Comparison of ENCODE assay signal across 24 mouse cellular contexts in the genomic region with DNA sequence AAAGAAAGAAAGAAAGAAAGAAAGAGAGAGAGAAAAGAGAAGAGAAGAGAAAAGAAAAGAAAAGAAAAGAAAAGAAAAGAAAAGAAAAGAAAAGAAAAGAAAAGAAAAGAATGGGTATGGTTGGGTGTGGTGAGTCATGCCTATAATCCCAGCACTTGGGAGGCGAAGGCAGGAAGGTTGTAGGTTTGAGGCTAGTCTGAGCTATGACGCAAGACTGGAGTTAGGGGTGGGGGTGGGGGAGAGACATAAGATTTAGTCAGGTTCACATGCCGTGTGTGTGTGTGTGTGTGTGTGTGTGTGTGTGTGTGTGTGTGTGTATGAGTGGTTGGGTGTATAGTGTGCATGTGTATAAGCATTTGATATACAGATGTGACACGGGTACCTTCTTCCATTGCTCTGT.
A peak's percentile ranks its signal among the peaks of the same experiment; 100 is the strongest.
DNase-seq lines count a peak whose midpoint lies in the region; ATAC-seq lines count a peak whose summit lies in the region.
"Had no signal": no experiment of that assay in that cellular context is flagged by ENCODE, and none has a peak within 500 bp of the region (broad histone marks: within the 10 kb centered on the region; RNA-seq: fewer than 3 reads in every experiment).

No protein-coding gene starts in this region.

- no peaks in the 10 kb centered on the region for H3K27me3 ChIP-seq in neural tube, embryonic 13.5 days
- H3K27me3 ChIP-seq: embryonic facial prominence, embryonic 12.5 days; embryonic facial prominence, embryonic 15.5 days; hindbrain, embryonic 12.5 days had no signal

- H3K27ac ChIP-seq in neural tube, embryonic 13.5 days (replicated peaks), result peak overlapping the region; percentile 29; the same call in 1 of the 2 replicates

- no peak for DNase-seq in neural tube, embryonic 10.5 days (ENCODE audit: extremely low spot score, low spot score)
- DNase-seq in 3T3-L1 (ENCODE audit: low read depth, low spot score) (peak; percentile 40), 416B (ENCODE audit: low read depth) (peak; percentile 69)
- no peak for DNase-seq in left cerebral cortex, postnatal 25 days (ENCODE audit: low spot score in 2 of 2)
- DNase-seq in heart, postnatal 10 days, result no peak
- DNase-seq: adrenal gland, adult 8-10 months; adrenal gland, postnatal 25 days; B cell, adult 2 months; cerebellum, adult 11-12 months; cerebellum, adult 9-10 months; forebrain, postnatal 0 days; gastrocnemius, adult 2 months; gastrocnemius, postnatal 14 days; heart, adult 11 months; heart, postnatal 4 days had no signal

- no peaks in the 10 kb centered on the region for H3K36me3 ChIP-seq in neural tube, embryonic 13.5 days
- H3K36me3 ChIP-seq: embryonic facial prominence, embryonic 12.5 days; embryonic facial prominence, embryonic 15.5 days; hindbrain, embryonic 12.5 days; intestine, embryonic 15.5 days had no signal

- peaks cover 49% of the 10 kb centered on the region for H3K4me1 ChIP-seq in neural tube, embryonic 13.5 days (replicated peaks)

- ATAC-seq in neural tube, embryonic 13.5 days (ENCODE audit: low read depth), result no peak
- ATAC-seq in megakaryocyte progenitor cell, adult 5-6 weeks (replicated peaks; ENCODE audit: poor library complexity), result 0 out of 2 replicates have a peak, but pooled peaks have one; percentile 26
- ATAC-seq: activated CD4-positive, CD25-positive, alpha-beta regulatory T cell, adult 4 months; CD4-positive, CD25-positive, alpha-beta regulatory T cell, adult 4 months; forebrain, postnatal 0 days; hindbrain, embryonic 16.5 days; intestine, embryonic 15.5 days had no signal

- H3K9ac ChIP-seq in neural tube, embryonic 13.5 days, result no peak overlapping the region
- H3K9ac ChIP-seq: embryonic facial prominence, embryonic 15.5 days; intestine, embryonic 15.5 days had no signal

- H3K4me2 ChIP-seq in neural tube, embryonic 13.5 days, result no peak overlapping the region

- intact Hi-C loops in left cerebral cortex, postnatal 25 days (cut with DNase I), result no loop called here
- intact Hi-C loops in heart, postnatal 10 days (cut with DNase I), result no loop called here

- H3K9me3 ChIP-seq in neural tube, embryonic 13.5 days, result no peaks in the 10 kb centered on the region
- H3K9me3 ChIP-seq: embryonic facial prominence, embryonic 12.5 days; embryonic facial prominence, embryonic 15.5 days; hindbrain, embryonic 12.5 days; intestine, embryonic 15.5 days had no signal

- WGBS in neural tube, embryonic 13.5 days, result 86% methylated on average over 4 of the region's 4 CpGs

- no peak overlapping the region for H3K4me3 ChIP-seq in neural tube, embryonic 13.5 days
- H3K4me3 ChIP-seq: gastrocnemius, adult 2 months; hindbrain, embryonic 12.5 days; intestine, embryonic 15.5 days had no signal

Comparison
In these comparisons a context has a peak if more than half of its experiments do, and no peak if none do; other contexts are left out.
1. DNase-seq: peak in 3T3-L1 (single experiment) and 416B (single experiment); none in neural tube, embryonic 10.5 days (single experiment), left cerebral cortex, postnatal 25 days (0 of 2) and heart, postnatal 10 days (0 of 2).